Mouse (Mus musculus): ENCODE data around the gene Ppp2r5d.
A peak's percentile ranks its signal among the peaks of the same experiment; 100 is the strongest.

Gene Ppp2r5d

GRCm38 (mm10) chr17:46721077-46721476, 16.2 kb upstream of the Ppp2r5d start:
- no peak for DNase-seq (ENCODE audit: low read depth, low spot score)

GRCm38 (mm10) chr17:46714756-46715481, 10.0 kb upstream of the Ppp2r5d start:
- peak; percentile 87 for DNase-seq (ENCODE audit: low read depth, low spot score)

- no peak for DNase-seq (ENCODE audit: low read depth, low spot score)
Observed at GRCm38 (mm10) chr17:46713849-46714248, 8.9 kb upstream of the Ppp2r5d start.

- DNase-seq (ENCODE audit: low read depth, low spot score): no peak
Observed at GRCm38 (mm10) chr17:46712442-46712841, 7.5 kb upstream of the Ppp2r5d start.

- DNase-seq (ENCODE audit: low read depth, low spot score): peak; percentile 58
Observed at GRCm38 (mm10) chr17:46711612-46712271, 6.8 kb upstream of the Ppp2r5d start.

GRCm38 (mm10) chr17:46710959-46711597, 6.2 kb upstream of the Ppp2r5d start, which contains the start of gene Pex6:
Gene Pex6, plus strand, starts transcription at chr17:46711463.
- DNase-seq (ENCODE audit: low read depth, low spot score): peak; percentile 96

GRCm38 (mm10) chr17:46706375-46707089, 1.6 kb upstream of the Ppp2r5d start:
- no peak for DNase-seq (ENCODE audit: low read depth, low spot score)

GRCm38 (mm10) chr17:46703971-46704886, 682 bp downstream of the Ppp2r5d start:
- peak; percentile 23 for DNase-seq (ENCODE audit: low read depth, low spot score)

- DNase-seq (ENCODE audit: low read depth, low spot score): no peak
Observed at GRCm38 (mm10) chr17:46702506-46702905, 2.4 kb downstream of the Ppp2r5d start.

- no peak for DNase-seq (ENCODE audit: low read depth, low spot score)
Observed at GRCm38 (mm10) chr17:46702100-46702499, 2.8 kb downstream of the Ppp2r5d start.

- DNase-seq (ENCODE audit: low read depth, low spot score): no peak
Observed at GRCm38 (mm10) chr17:46701489-46701888, 3.4 kb downstream of the Ppp2r5d start.

- no peak for DNase-seq (ENCODE audit: low read depth, low spot score)
Observed at GRCm38 (mm10) chr17:46699912-46700311, 5.0 kb downstream of the Ppp2r5d start.

- DNase-seq (ENCODE audit: low read depth, low spot score): no peak
Observed at GRCm38 (mm10) chr17:46699245-46699644, 5.7 kb downstream of the Ppp2r5d start.

- DNase-seq (ENCODE audit: low read depth, low spot score): peak; percentile 80
Observed at GRCm38 (mm10) chr17:46698515-46698914, 6.4 kb downstream of the Ppp2r5d start.

GRCm38 (mm10) chr17:46694517-46695063, 10.3 kb downstream of the Ppp2r5d start:
- no peak for DNase-seq (ENCODE audit: low read depth, low spot score)

- DNase-seq (ENCODE audit: low read depth, low spot score): peak; percentile 75
Observed at GRCm38 (mm10) chr17:46691390-46691789, 13.5 kb downstream of the Ppp2r5d start.

- DNase-seq (ENCODE audit: low read depth, low spot score): no peak
Observed at GRCm38 (mm10) chr17:46690665-46691064, 14.2 kb downstream of the Ppp2r5d start.

- DNase-seq (ENCODE audit: low read depth, low spot score): no peak
Observed at GRCm38 (mm10) chr17:46685913-46686312, 19.0 kb downstream of the Ppp2r5d start.

GRCm38 (mm10) chr17:46682654-46683389, 22.1 kb downstream of the Ppp2r5d start:
- DNase-seq (ENCODE audit: low read depth, low spot score): no peak
